Mouse (Mus musculus) liver, embryonic 13.5 days (tissue): Measurements from ENCODE around the gene Wwc2. TPM values are rescaled to one million over a fixed set of nuclear protein-coding genes. Genes with fewer than 3 reads are reported as not detected.

Source experiments
- ATAC-seq: fragments of 200-750 bp; cut with Nextera tagmentation; 2 replicates; pipeline ENCODE4 v1.8.0; 2017; ENCODE audit warnings: low read depth, mild to moderate bottlenecking, moderate number of reproducible peaks, moderate library complexity
- DNase-seq: peaks from one replicate; pipeline ENCODE4 v3.0.0; 2022
- H3K27ac ChIP-seq: fragments of 300-500 bp; sonication (generic); 2 replicates; pipeline ENCODE4 v1.5.1; 2015; ENCODE audit warnings: moderate library complexity, mild to moderate bottlenecking, inconsistent platforms
- H3K27me3 ChIP-seq: fragments of 300-500 bp; sonication (generic); 2 replicates; pipeline ENCODE4 v1.6.1; 2015; ENCODE audit warnings: mild to moderate bottlenecking, inconsistent platforms
- H3K36me3 ChIP-seq: fragments of 300-500 bp; sonication (generic); 2 replicates; pipeline ENCODE4 v1.6.1; 2015; ENCODE audit warnings: mild to moderate bottlenecking, inconsistent platforms
- H3K4me1 ChIP-seq: fragments of 300-500 bp; sonication (generic); replicated peaks from 2 replicates; pipeline ENCODE4 v1.6.1; 2015; ENCODE audit warnings: inconsistent platforms
- H3K4me2 ChIP-seq: fragments of 300-500 bp; sonication (generic); 2 replicates; pipeline ENCODE4 v1.6.1; 2015; ENCODE audit warnings: inconsistent platforms, mild to moderate bottlenecking, moderate library complexity
- H3K4me3 ChIP-seq: fragments of 300-500 bp; sonication (generic); replicated peaks from 2 replicates; pipeline ENCODE4 v1.5.1; 2015; ENCODE audit warnings: mild to moderate bottlenecking, inconsistent platforms
- H3K9ac ChIP-seq: fragments of 300-500 bp; sonication (generic); 2 replicates; pipeline ENCODE4 v1.6.1; 2015; ENCODE audit warnings: mild to moderate bottlenecking, inconsistent platforms
- H3K9me3 ChIP-seq: fragments of 300-500 bp; sonication (generic); replicated peaks from 2 replicates; pipeline ENCODE4 v1.6.1; 2016; ENCODE audit warnings: inconsistent platforms
- WGBS: fragments of 180-500 bp; shearing (Covaris S2); methylation state at CpG from one replicate; pipeline ENCODE4 v1.1.7; 2015; ENCODE audit not compliant: insufficient replicate concordance; 5-methylcytosine and 5-hydroxymethylcytosine counted together
- polyA plus RNA-seq: library from polyadenylated mRNA; unstranded; fragments of >200 nt; fragmentation: Nextera tagmentation; extraction: Ambion mirVana; gene quantifications from 2 replicates; pipeline ENCODE4 v1.2.1, GENCODE M21; 2015

Gene Wwc2
- polyA plus RNA-seq, 1 experiment from 2014 or later: 1.5 TPM

DNA sequence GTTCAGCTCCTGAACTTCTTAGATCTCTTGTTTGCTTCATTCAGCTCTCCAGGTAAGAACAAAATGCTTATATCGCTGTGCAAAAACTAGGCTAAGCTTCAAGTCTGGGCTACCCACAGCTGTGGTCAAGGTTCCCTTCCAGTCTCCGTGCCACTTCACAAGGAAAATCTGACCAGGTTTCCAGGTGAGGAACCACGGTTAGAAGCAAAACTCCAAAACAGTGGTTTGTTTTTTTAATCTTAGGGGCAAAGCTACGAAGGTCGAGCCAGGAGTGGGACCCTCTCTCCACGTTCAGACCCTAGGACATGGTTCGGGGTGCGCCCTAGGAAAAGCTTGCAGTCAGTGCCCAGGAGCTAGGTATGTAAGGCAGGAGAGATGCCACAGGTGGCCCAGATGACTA lies 1.5 kb downstream of the Wwc2 start:
- peak overlapping the region; percentile 79 for H3K9ac ChIP-seq
- 26% methylated on average over 8 of the region's 8 CpGs for WGBS

DNA sequence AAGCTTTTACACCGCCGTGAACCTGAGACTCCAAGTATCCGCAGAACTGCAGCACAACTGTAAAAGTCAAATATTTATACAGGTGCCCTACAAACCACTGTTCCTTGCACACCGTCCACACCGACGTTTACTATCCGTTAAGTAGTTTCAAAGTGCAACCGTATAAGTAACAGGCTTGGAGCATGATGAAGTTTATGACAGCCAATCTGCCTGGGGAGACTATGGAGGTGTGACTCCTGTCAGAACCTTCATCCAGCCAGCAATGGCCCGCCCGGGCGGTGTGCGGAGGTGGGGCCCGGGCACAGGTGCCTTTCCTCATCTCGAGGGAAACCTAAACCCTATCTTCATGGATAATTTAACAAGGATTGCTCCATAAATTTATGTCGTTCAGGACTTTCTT lies 2.6 kb downstream of the Wwc2 start:
- Histone ChIP-seq H3K36me3 (no peaks in the 10 kb centered on the region), H3K27me3 (peaks cover 24% of the 10 kb centered on the region), H3K9me3 (no peaks in the 10 kb centered on the region), H3K27ac (no peak overlapping the region), H3K4me3 (no peak overlapping the region), H3K4me1 (peaks cover 30% of the 10 kb centered on the region), H3K4me2 (no peak overlapping the region), H3K9ac (no peak overlapping the region)
- WGBS: 78% methylated on average over 15 of the region's 15 CpGs
- DNase-seq (no peak), ATAC-seq (no peak)

More for the DNA sequence above, 1.5 kb downstream of the Wwc2 start:
- Histone ChIP-seq H3K4me3 (peak overlapping the region; percentile 73), H3K27me3 (peaks cover 24% of the 10 kb centered on the region), H3K27ac (no peak overlapping the region), H3K4me1 (peaks cover 30% of the 10 kb centered on the region), H3K4me2 (peak overlapping the region; percentile 91), H3K9me3 (no peaks in the 10 kb centered on the region), H3K36me3 (no peaks in the 10 kb centered on the region)
- ATAC-seq (no peak), DNase-seq (no peak)

GRCm38 (mm10) chr8:47985644-47986043 lies 5.1 kb downstream of the Wwc2 start:
- H3K27ac ChIP-seq: no peak overlapping the region
- peaks cover 10% of the 10 kb centered on the region; the same call in 1 of the 2 replicates for H3K27me3 ChIP-seq
- WGBS: 62% methylated on average over 10 of the region's 10 CpGs
- H3K9ac ChIP-seq: no peak overlapping the region
- no peak overlapping the region for H3K4me3 ChIP-seq
- H3K4me2 ChIP-seq: no peak overlapping the region
- no peaks in the 10 kb centered on the region for H3K36me3 ChIP-seq
- DNase-seq (no peak), ATAC-seq (no peak)
- no peaks in the 10 kb centered on the region for H3K9me3 ChIP-seq
- H3K4me1 ChIP-seq: peaks cover 24% of the 10 kb centered on the region

DNA sequence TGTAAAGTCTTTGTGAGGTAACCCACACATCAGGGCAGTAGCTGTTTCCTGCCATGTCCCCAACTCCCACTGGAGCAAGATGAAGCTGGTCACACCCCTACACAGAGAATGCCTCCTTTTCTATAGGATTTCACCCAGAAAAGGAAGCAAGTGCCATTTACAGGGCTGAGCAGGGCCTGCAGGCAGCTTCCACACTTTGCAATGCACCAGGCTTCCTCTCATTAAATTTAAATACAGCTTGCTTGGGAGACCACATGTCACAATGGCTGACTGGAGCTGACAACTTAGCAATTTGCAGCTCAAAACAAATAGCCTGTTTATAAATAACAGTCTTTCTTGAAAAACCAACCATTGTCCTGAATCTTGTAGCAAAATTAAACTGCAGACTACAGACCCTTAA lies 5.5 kb downstream of the Wwc2 start:
- 0 out of 2 replicates have a peak, but pooled peaks cover 8% of the 10 kb centered on the region for H3K27me3 ChIP-seq
- H3K36me3 ChIP-seq: no peaks in the 10 kb centered on the region
- H3K4me3 ChIP-seq: no peak overlapping the region
- H3K27ac ChIP-seq: no peak overlapping the region
- H3K4me1 ChIP-seq: peaks cover 22% of the 10 kb centered on the region
- no peak overlapping the region for H3K4me2 ChIP-seq
- H3K9me3 ChIP-seq: no peaks in the 10 kb centered on the region
- no peak overlapping the region for H3K9ac ChIP-seq
- DNase-seq: no peak
- no peak for ATAC-seq

DNA sequence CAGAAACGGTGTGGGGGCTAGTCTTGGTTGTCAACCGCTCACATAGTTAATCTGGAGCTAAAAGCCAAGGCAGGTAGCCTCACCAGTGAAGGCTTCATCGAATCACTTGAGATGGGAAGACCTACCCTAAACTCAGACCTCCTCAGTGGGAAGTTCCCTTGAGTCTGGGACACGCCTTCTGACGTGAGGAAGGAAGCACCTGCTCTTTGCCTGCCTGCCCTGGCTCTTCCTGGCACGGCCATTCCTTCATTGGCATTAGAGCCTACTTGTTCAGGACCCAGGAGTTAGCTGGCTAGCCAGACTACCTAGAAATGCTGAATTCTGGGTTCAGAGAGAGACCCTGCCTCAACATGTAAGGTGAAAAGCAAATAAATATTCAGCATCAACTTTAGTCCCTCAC lies 9.6 kb downstream of the Wwc2 start:
- Histone ChIP-seq H3K4me3 (no peak overlapping the region), H3K9ac (no peak overlapping the region), H3K4me2 (no peak overlapping the region), H3K27ac (no peak overlapping the region), H3K4me1 (no peaks in the 10 kb centered on the region), H3K36me3 (no peaks in the 10 kb centered on the region), H3K27me3 (no peaks in the 10 kb centered on the region), H3K9me3 (no peaks in the 10 kb centered on the region)
- ATAC-seq: no peak
- WGBS: 52% methylated on average over 6 of the region's 6 CpGs
- DNase-seq: no peak

- WGBS: 76% methylated on average over 8 of the region's 8 CpGs
- Histone ChIP-seq H3K36me3 (no peaks in the 10 kb centered on the region), H3K27ac (no peak overlapping the region), H3K9me3 (no peaks in the 10 kb centered on the region), H3K4me2 (no peak overlapping the region), H3K9ac (no peak overlapping the region), H3K27me3 (no peaks in the 10 kb centered on the region), H3K4me3 (no peak overlapping the region), H3K4me1 (peaks cover 4% of the 10 kb centered on the region)
- DNase-seq: no peak
- no peak for ATAC-seq
Measured at GRCm38 (mm10) chr8:47979876-47980275, 10.8 kb downstream of the Wwc2 start.

DNA sequence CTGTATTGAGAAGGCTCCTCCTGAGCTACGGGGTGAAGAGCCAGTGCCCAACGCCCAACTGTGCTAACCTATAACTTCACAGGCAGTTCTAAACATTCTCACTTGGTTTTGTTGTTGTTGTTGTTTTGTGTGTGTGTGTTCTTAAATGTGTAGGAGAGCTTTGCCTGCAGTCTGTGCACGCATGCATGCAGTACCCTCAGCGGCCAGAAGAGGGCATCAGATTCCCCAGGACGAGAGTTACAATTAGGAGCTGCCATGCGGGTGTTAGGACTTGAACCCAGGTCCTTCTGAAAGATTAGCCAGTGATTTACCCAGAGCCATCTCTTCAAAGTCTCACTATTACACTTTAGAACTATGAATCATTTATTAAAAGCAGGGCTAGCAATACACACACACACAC lies 12.0 kb downstream of the Wwc2 start:
- H3K27me3 ChIP-seq: no peaks in the 10 kb centered on the region
- WGBS: 60% methylated on average over 6 of the region's 6 CpGs
- DNase-seq (peak; percentile 17), ATAC-seq (no peak)
- no peaks in the 10 kb centered on the region for H3K9me3 ChIP-seq
- peaks cover 8% of the 10 kb centered on the region for H3K4me1 ChIP-seq
- H3K9ac ChIP-seq: no peak overlapping the region
- no peak overlapping the region for H3K4me2 ChIP-seq
- no peak overlapping the region for H3K4me3 ChIP-seq
- no peaks in the 10 kb centered on the region for H3K36me3 ChIP-seq
- H3K27ac ChIP-seq: no peak overlapping the region

DNA sequence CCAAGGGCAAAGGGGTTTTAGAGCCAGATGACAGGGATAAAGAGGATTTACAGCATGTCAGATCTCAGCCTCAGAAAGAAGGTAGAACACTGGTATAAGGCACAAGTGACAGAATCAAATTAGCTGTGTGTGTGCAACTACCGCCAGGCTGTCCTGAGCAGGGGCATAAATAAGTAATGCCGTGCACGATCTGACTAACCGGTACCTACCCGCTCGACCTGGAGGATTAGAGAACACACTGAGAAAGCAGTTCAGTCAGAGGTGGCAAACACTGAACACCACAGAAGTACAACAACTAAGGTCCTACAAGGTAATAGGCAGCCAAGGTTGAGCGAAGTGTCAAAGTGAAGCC lies 15.8 kb downstream of the Wwc2 start:
- WGBS: 46% methylated on average over 7 of the region's 7 CpGs
- no peaks in the 10 kb centered on the region for H3K36me3 ChIP-seq
- peak overlapping the region; percentile 48 for H3K4me2 ChIP-seq
- DNase-seq (no peak), ATAC-seq (no peak)
- H3K9me3 ChIP-seq: no peaks in the 10 kb centered on the region
- H3K9ac ChIP-seq: no peak overlapping the region
- no peaks in the 10 kb centered on the region for H3K27me3 ChIP-seq
- H3K4me1 ChIP-seq: peaks cover 8% of the 10 kb centered on the region
- H3K27ac ChIP-seq: no peak overlapping the region
- peak overlapping the region; percentile 19 for H3K4me3 ChIP-seq

- ATAC-seq (no peak), DNase-seq (peak; percentile 29)
- 36% methylated on average over 20 of the region's 20 CpGs for WGBS
- Histone ChIP-seq H3K9ac (no peak overlapping the region), H3K4me2 (peak overlapping the region; percentile 48), H3K27ac (no peak overlapping the region), H3K4me3 (peak overlapping the region; percentile 19), H3K9me3 (no peaks in the 10 kb centered on the region), H3K36me3 (no peaks in the 10 kb centered on the region), H3K27me3 (no peaks in the 10 kb centered on the region), H3K4me1 (peaks cover 8% of the 10 kb centered on the region)
Measured at GRCm38 (mm10) chr8:47974138-47974962, 16.4 kb downstream of the Wwc2 start.

- H3K27ac ChIP-seq: no peak overlapping the region
- DNase-seq: no peak
Measured at GRCm38 (mm10) chr8:47971121-47971520, 19.6 kb downstream of the Wwc2 start.

GRCm38 (mm10) chr8:47970576-47970975 lies 20.1 kb downstream of the Wwc2 start:
- Histone ChIP-seq H3K27ac (no peak overlapping the region), H3K27me3 (no peaks in the 10 kb centered on the region), H3K4me1 (peaks cover 8% of the 10 kb centered on the region), H3K36me3 (no peaks in the 10 kb centered on the region), H3K4me3 (no peak overlapping the region), H3K4me2 (no peak overlapping the region), H3K9ac (no peak overlapping the region), H3K9me3 (no peaks in the 10 kb centered on the region)
- 68% methylated on average over 5 of the region's 5 CpGs for WGBS
- ATAC-seq (no peak), DNase-seq (no peak)

More at GRCm38 (mm10) chr8:47971121-47971520, 19.6 kb downstream of the Wwc2 start:
- 56% methylated on average over 2 of the region's 2 CpGs for WGBS
- no peaks in the 10 kb centered on the region for H3K9me3 ChIP-seq
- no peak overlapping the region for H3K9ac ChIP-seq
- ATAC-seq: no peak
- no peak overlapping the region for H3K4me3 ChIP-seq
- no peak overlapping the region for H3K4me2 ChIP-seq
- H3K4me1 ChIP-seq: peaks cover 8% of the 10 kb centered on the region
- H3K36me3 ChIP-seq: no peaks in the 10 kb centered on the region
- H3K27me3 ChIP-seq: no peaks in the 10 kb centered on the region
